Mouse (Mus musculus): Measurements from ENCODE around the gene Prp2. TPM values are rescaled to one million over a fixed set of nuclear protein-coding genes. Genes with fewer than 3 reads are reported as not detected.
"Not testable (repeated sequence)": the region's sequence is repeated elsewhere in the genome, so short reads cannot be mapped to it uniquely, and the experiment has no call there.

Prp2 gene
- polyA plus RNA-seq (2014; fragmentation: Nextera tagmentation; extraction: Ambion mirVana), result not detected in 2 replicates

GRCm38 (mm10) chr6:132595613-132596012, at the start of gene Prp2:
Gene Prp2, plus strand, starts transcription at chr6:132595913.
- H3K27me3 ChIP-seq (replicated peaks; ENCODE audit: control insufficient read depth, insufficient read depth, low read length); H3K27ac ChIP-seq (ENCODE audit: low read depth, low read length); ATAC-seq; H3K36me3 ChIP-seq (ENCODE audit: control insufficient read depth, insufficient read depth, low read length); H3K4me3 ChIP-seq (ENCODE audit: low read depth, low read length); H3K9me3 ChIP-seq (replicated peaks; ENCODE audit: control insufficient read depth, low read length); H3K9ac ChIP-seq (ENCODE audit: low read length); DNase-seq (ENCODE audit: low spot score); H3K4me1 ChIP-seq (ENCODE audit: control insufficient read depth, insufficient read depth, low read length); H3K4me2 ChIP-seq (ENCODE audit: low read length): not testable (repeated sequence)
- WGBS, result 70% methylated on average over 2 of the region's 2 CpGs

- H3K27ac ChIP-seq (ENCODE audit: low read depth, low read length); H3K4me3 ChIP-seq (ENCODE audit: low read depth, low read length); DNase-seq (ENCODE audit: low spot score); H3K9ac ChIP-seq (ENCODE audit: low read length); ATAC-seq; H3K4me1 ChIP-seq (ENCODE audit: control insufficient read depth, insufficient read depth, low read length); H3K9me3 ChIP-seq (replicated peaks; ENCODE audit: control insufficient read depth, low read length); H3K27me3 ChIP-seq (replicated peaks; ENCODE audit: control insufficient read depth, insufficient read depth, low read length); H3K4me2 ChIP-seq (ENCODE audit: low read length); H3K36me3 ChIP-seq (ENCODE audit: control insufficient read depth, insufficient read depth, low read length): not testable (repeated sequence)
- WGBS, result 73% methylated on average over 1 of the region's 1 CpGs
These were observed 26.2 kb upstream of the Prp2 start, which contains the start of gene Prh1 for GRCm38 (mm10) chr6:132569509-132569908. Gene Prh1, plus strand, starts transcription at chr6:132569809.

GRCm38 (mm10) chr6:132649399-132649798, 53.7 kb downstream of the Prp2 start:
- H3K27me3 ChIP-seq (replicated peaks; ENCODE audit: control insufficient read depth, insufficient read depth, low read length), result no peaks in the 10 kb centered on the region
- no peak overlapping the region for H3K4me3 ChIP-seq (ENCODE audit: low read depth, low read length)
- no peak overlapping the region for H3K9ac ChIP-seq (ENCODE audit: low read length)
- peak; percentile 21 for DNase-seq (ENCODE audit: low spot score)
- H3K36me3 ChIP-seq (ENCODE audit: control insufficient read depth, insufficient read depth, low read length), result no peaks in the 10 kb centered on the region
- H3K9me3 ChIP-seq (replicated peaks; ENCODE audit: control insufficient read depth, low read length), result no peaks in the 10 kb centered on the region
- H3K27ac ChIP-seq (ENCODE audit: low read depth, low read length), result no peak overlapping the region
- H3K4me1 ChIP-seq (ENCODE audit: control insufficient read depth, insufficient read depth, low read length), result no peaks in the 10 kb centered on the region
- ATAC-seq, result no peak
- no peak overlapping the region for H3K4me2 ChIP-seq (ENCODE audit: low read length)

Other genes with a start within 250 kb of the Prp2 start
- not detected in 2 replicates for gene Gm8882, start 231.8 kb upstream of the Prp2 start, polyA plus RNA-seq (2014; fragmentation: Nextera tagmentation; extraction: Ambion mirVana)
- gene Prh1, start 26.1 kb upstream of the Prp2 start, polyA plus RNA-seq (2014; fragmentation: Nextera tagmentation; extraction: Ambion mirVana), result not detected in 2 replicates
- not detected in 2 replicates for gene A630073D07Rik, start 55.6 kb downstream of the Prp2 start, polyA plus RNA-seq (2014; fragmentation: Nextera tagmentation; extraction: Ambion mirVana)
- not detected in 2 replicates for gene Tas2r120, start 61.0 kb downstream of the Prp2 start, polyA plus RNA-seq (2014; fragmentation: Nextera tagmentation; extraction: Ambion mirVana)
- not detected in 2 replicates for gene Tas2r121, start 105.1 kb downstream of the Prp2 start, polyA plus RNA-seq (2014; fragmentation: Nextera tagmentation; extraction: Ambion mirVana)
- gene Tas2r122, start 116.0 kb downstream of the Prp2 start, polyA plus RNA-seq (2014; fragmentation: Nextera tagmentation; extraction: Ambion mirVana), result not detected in 2 replicates
- not detected in 2 replicates for gene Tas2r115, start 142.1 kb downstream of the Prp2 start, polyA plus RNA-seq (2014; fragmentation: Nextera tagmentation; extraction: Ambion mirVana)
- gene Tas2r124, start 158.8 kb downstream of the Prp2 start, polyA plus RNA-seq (2014; fragmentation: Nextera tagmentation; extraction: Ambion mirVana), result not detected in 2 replicates
- not detected in 2 replicates for gene Tas2r102, start 166.2 kb downstream of the Prp2 start, polyA plus RNA-seq (2014; fragmentation: Nextera tagmentation; extraction: Ambion mirVana)
- not detected in 2 replicates for gene Tas2r136, start 182.2 kb downstream of the Prp2 start, polyA plus RNA-seq (2014; fragmentation: Nextera tagmentation; extraction: Ambion mirVana)
- gene Tas2r117, start 206.9 kb downstream of the Prp2 start, polyA plus RNA-seq (2014; fragmentation: Nextera tagmentation; extraction: Ambion mirVana), result not detected in 2 replicates

All from forebrain, embryonic 14.5 days (tissue).